Mouse (Mus musculus) left cerebral cortex, adult 8-10 months (tissue): ENCODE data around the gene Kank2. TPM values are rescaled to one million over a fixed set of nuclear protein-coding genes. Genes with fewer than 3 reads are reported as not detected.

Experiments
- DNase-seq, 2 experiments: peaks; one replicate each; pipeline ENCODE4 v3.0.0; 2022; ENCODE audit warnings: low spot score in 2 of 2
- microRNA-seq, 2 experiments: library from miRNA; unstranded; fragments of <30 nt; microRNA quantifications; one replicate each; pipeline ENCODE4 v1.2.0; 2022
- total RNA-seq, 4 experiments: library from RNA; stranded (reverse); gene quantifications; 2 replicates each; pipeline ENCODE4 v1.2.4; 2022

Gene Kank2
- total RNA-seq, 4 experiments from 2014 or later = 9.1 to 10.9 (median 9.6) TPM

DNA sequence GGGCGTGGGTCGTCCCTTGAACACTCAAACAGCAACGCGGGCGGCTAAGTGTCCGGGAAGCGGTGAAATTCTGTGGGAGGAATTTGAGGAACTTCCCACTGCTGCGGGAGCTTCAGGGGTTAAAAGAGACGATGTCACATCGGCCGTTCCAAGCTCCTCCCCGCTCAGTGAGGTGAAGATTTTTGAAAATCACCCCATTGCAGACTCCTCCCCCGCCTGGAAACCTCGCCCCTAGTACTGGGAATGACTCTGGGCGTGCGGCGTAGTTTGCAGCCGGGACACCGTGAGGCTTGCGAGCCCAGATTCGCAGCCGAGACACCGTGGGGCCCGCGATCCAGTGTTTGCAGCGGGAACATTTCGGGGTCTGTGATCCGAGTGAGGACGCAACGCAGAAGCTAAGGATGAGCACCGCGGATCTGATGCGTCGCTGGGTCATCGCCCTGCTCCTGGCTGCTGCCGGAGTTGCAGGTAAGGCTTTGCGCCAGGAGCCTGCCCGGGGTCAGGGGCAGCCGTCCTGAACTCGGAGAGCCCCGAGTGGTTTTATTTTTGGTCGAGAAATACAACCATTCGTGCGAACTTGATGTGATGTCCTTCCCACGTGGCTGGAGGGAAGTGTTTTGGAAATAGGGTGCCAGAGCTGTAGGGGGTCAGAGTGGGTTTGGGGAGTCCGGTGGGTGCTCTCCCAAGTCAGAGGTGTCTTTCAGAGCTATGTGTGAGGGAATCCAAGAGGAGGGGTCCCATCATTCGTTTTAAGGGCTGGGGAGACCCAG is 75.0 kb downstream of the Kank2 start, which contains the start of gene Ldlr:
Gene Ldlr, plus strand, starts transcription at position 107 of the 770 bp plus-strand sequence.
- DNase-seq = peak; percentile 57 to 68

DNA sequence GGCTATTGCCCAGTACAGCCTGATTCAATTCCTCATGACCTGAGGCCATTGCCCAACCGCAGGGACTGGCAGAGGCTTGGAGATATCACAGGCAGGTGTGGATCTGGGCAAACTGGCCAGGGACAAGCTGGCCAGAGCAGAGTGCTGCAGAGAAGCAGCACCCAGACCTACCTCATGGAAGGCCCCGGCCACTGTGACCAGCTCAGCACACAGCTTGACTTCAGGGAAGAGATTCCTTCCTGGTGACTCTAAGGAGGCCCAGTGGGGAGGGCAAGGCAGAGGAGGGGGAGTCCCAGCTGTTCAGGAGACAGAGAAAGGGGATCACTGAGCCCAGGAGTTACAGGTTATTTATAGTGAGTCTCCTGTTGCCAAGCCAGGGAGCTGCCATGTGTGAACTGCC is 77.5 kb downstream of the Kank2 start:
- DNase-seq = no peak

DNA sequence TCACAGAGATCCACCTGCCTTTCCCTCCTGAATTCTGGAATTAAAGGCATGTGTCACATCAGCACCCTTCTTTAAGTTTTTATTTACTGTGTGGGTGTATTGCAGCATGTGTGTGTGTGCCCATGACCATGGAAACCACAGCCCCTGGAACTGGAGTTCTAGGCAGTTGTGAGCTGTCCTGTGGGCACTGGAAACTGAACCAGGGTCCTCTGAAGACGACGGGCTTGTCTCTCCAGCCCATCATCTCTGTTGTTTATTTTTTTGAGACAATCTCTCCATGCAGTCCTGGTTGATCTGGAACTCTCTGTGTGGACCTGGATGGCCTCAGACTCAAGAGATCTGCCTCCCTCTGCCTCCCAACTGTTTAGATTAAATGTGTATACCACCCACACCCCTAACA is 81.5 kb downstream of the Kank2 start:
- DNase-seq = no peak

Small RNA genes within 50 kb of the gene (microRNA-seq; reads per million reads assigned to microRNA genes)
- 4.4 to 4.6 reads per million in 2 experiments for gene Mir7083

Other genes starting within 250 kb of the Kank2 start
- gene Timm29, start 206.0 kb downstream of the Kank2 start, total RNA-seq = 10 to 100 TPM; 52.8 to 64.0 (median 54.5) TPM
- gene Yipf2, start 205.9 kb downstream of the Kank2 start, total RNA-seq = 10 to 100 TPM; 20.7 to 25.4 (median 22.7) TPM
- gene Smarca4, start 182.6 kb downstream of the Kank2 start, total RNA-seq = 100 to 1,000 TPM in 2 of 4 experiments, 10 to 100 TPM in 2; 96.5 to 103 (median 99.6) TPM
- gene Ldlr, start 75.3 kb downstream of the Kank2 start, total RNA-seq = 10 to 100 TPM; 23.7 to 32.4 (median 28.6) TPM
- 1 to 10 TPM; 2.0 to 2.5 (median 2.2) TPM for gene Spc24, start 38.4 kb downstream of the Kank2 start, total RNA-seq
- gene Angptl8, start 36.8 kb upstream of the Kank2 start, total RNA-seq = not detected
- gene Dock6, start 53.9 kb upstream of the Kank2 start, total RNA-seq = 10 to 100 TPM; 14.6 to 19.8 (median 16.8) TPM
- gene Rab3d, start 119.4 kb upstream of the Kank2 start, total RNA-seq = 10 to 100 TPM; 10.7 to 15.7 (median 13.5) TPM
- 10 to 100 TPM; 12.9 to 19.5 (median 16.0) TPM for gene Ccdc159, start 128.7 kb upstream of the Kank2 start, total RNA-seq
- gene Tmem205, start 128.8 kb upstream of the Kank2 start, total RNA-seq = 10 to 100 TPM; 36.3 to 42.6 (median 39.4) TPM
- 100 to 1,000 TPM; 133 to 152 (median 147) TPM for gene Plppr2, start 138.3 kb upstream of the Kank2 start, total RNA-seq
- 10 to 100 TPM; 13.2 to 15.0 (median 14.8) TPM for gene Swsap1, start 157.0 kb upstream of the Kank2 start, total RNA-seq
- 10 to 100 TPM; 12.9 to 15.3 (median 14.4) TPM for gene Epor, start 164.8 kb upstream of the Kank2 start, total RNA-seq
- 1 to 10 TPM; 2.7 to 4.4 (median 3.2) TPM for gene Rgl3, start 190.7 kb upstream of the Kank2 start, total RNA-seq
- gene Ccdc151, start 203.9 kb upstream of the Kank2 start, total RNA-seq = 1 to 10 TPM; 6.6 to 9.2 (median 6.7) TPM
- 10 to 100 TPM; 89.5 to 94.0 (median 91.8) TPM for gene Prkcsh, start 204.1 kb upstream of the Kank2 start, total RNA-seq